Mouse (Mus musculus) kidney, adult 2 months (tissue): Measurements from ENCODE around the gene Stard13.

Experiments used
- CTCF ChIP-seq: fragments of 200-500 bp; conservative IDR thresholded peaks from 2 replicates; pipeline ENCODE4 v1.5.1; 2011; ENCODE audit warnings: low read depth, mild to moderate bottlenecking, control low read depth, low read length, moderate library complexity, mixed read lengths; ENCODE audit not compliant: insufficient read depth, insufficient read length
- POLR2A ChIP-seq: fragments of 200-500 bp; IDR thresholded peaks from one replicate; pipeline ENCODE4 v1.6.1; 2011; ENCODE audit warnings: low read depth, low read length, control low read depth

GRCm38 (mm10) chr5:151201220-151201619 is 32.4 kb downstream of the Stard13 start:
- TF ChIP-seq CTCF (no peak), POLR2A (no peak)
